Mouse (Mus musculus): ENCODE results near the gene Armc7. TPM values are rescaled to one million over a fixed set of nuclear protein-coding genes. Genes with fewer than 3 reads are reported as not detected.
A peak's percentile ranks its signal among the peaks of the same experiment; 100 is the strongest.
"Not testable (repeated sequence)": the region's sequence is repeated elsewhere in the genome, so short reads cannot be mapped to it uniquely, and the experiment has no call there.

The Armc7 gene
- polyA plus RNA-seq, 1 experiment = 5.4 TPM

- Histone ChIP-seq H3ac (ENCODE audit: control insufficient read depth, insufficient read length, low read depth) (no peak overlapping the region), H3K36me3 (ENCODE audit: control insufficient read depth, insufficient read depth) (peaks cover 50% of the 10 kb centered on the region)
Measured at GRCm38 (mm10) chr11:115522703-115523102, 47.2 kb downstream of the Armc7 start.

GRCm38 (mm10) chr11:115526446-115526845 lies 51.0 kb downstream of the Armc7 start:
- H3K79me3 ChIP-seq (ENCODE audit: low read depth) = peaks cover 48% of the 10 kb centered on the region
- H3K4me3 ChIP-seq (ENCODE audit: insufficient read depth, poor library complexity, severe bottlenecking); H3K27me3 ChIP-seq (ENCODE audit: control insufficient read depth, insufficient read depth, insufficient read length); H3ac ChIP-seq (ENCODE audit: control insufficient read depth, insufficient read length, low read depth): not testable (repeated sequence)
- H3K79me2 ChIP-seq (ENCODE audit: control insufficient read depth, insufficient read depth) = peaks cover 78% of the 10 kb centered on the region
- H3K36me3 ChIP-seq (ENCODE audit: control insufficient read depth, insufficient read depth) = peaks cover 86% of the 10 kb centered on the region

More at GRCm38 (mm10) chr11:115522703-115523102, 47.2 kb downstream of the Armc7 start:
- TF ChIP-seq MAX (IDR thresholded peaks at IDR 0.05) = no peak
- TF ChIP-seq CEBPB (IDR thresholded peaks at IDR 0.05; ENCODE audit: low read depth) = no peak
- Histone ChIP-seq H3K27me3 (ENCODE audit: control insufficient read depth, insufficient read depth, insufficient read length) (no peaks in the 10 kb centered on the region), H3K79me2 (ENCODE audit: control insufficient read depth, insufficient read depth) (peaks cover 41% of the 10 kb centered on the region), H3K79me3 (ENCODE audit: low read depth) (peaks cover 21% of the 10 kb centered on the region), H3K4me3 (ENCODE audit: insufficient read depth, poor library complexity, severe bottlenecking) (no peak overlapping the region)

- Histone ChIP-seq H3K4me3 (ENCODE audit: insufficient read depth, poor library complexity, severe bottlenecking) (peak overlapping the region; percentile 94), H3ac (ENCODE audit: control insufficient read depth, insufficient read length, low read depth) (peak overlapping the region; percentile 88), H3K36me3 (ENCODE audit: control insufficient read depth, insufficient read depth) (peaks cover 45% of the 10 kb centered on the region), H3K79me2 (ENCODE audit: control insufficient read depth, insufficient read depth) (peaks cover 62% of the 10 kb centered on the region), H3K79me3 (ENCODE audit: low read depth) (peaks cover 51% of the 10 kb centered on the region), H3K27me3 (ENCODE audit: control insufficient read depth, insufficient read depth, insufficient read length) (no peaks in the 10 kb centered on the region)
- TF ChIP-seq CEBPB (IDR thresholded peaks at IDR 0.05; ENCODE audit: low read depth) = no peak
- no peak for TF ChIP-seq MAX (IDR thresholded peaks at IDR 0.05)
- no peak for TF ChIP-seq MYOG (IDR thresholded peaks at IDR 0.05; ENCODE audit: control insufficient read depth, extremely low read depth, insufficient read length)
- TF ChIP-seq MYOD1 (IDR thresholded peaks at IDR 0.05; ENCODE audit: control insufficient read depth, insufficient read length, low read depth) = no peak
- TF ChIP-seq FOSL1 (IDR thresholded peaks at IDR 0.05; ENCODE audit: insufficient read depth, low read length, poor library complexity, severe bottlenecking) = no peak
- TF ChIP-seq CTCF (IDR thresholded peaks at IDR 0.05; ENCODE audit: control insufficient read depth, insufficient read depth, insufficient read length) = no peak
- no peak for TF ChIP-seq USF1 (IDR thresholded peaks at IDR 0.05; ENCODE audit: low read depth)
Measured at GRCm38 (mm10) chr11:115534759-115535371, 59.4 kb downstream of the Armc7 start.

GRCm38 (mm10) chr11:115535401-115536037 lies 60.1 kb downstream of the Armc7 start:
- Histone ChIP-seq H3K27me3 (ENCODE audit: control insufficient read depth, insufficient read depth, insufficient read length) (no peaks in the 10 kb centered on the region), H3K4me3 (ENCODE audit: insufficient read depth, poor library complexity, severe bottlenecking) (peak overlapping the region; percentile 94), H3K79me2 (ENCODE audit: control insufficient read depth, insufficient read depth) (peaks cover 56% of the 10 kb centered on the region), H3K79me3 (ENCODE audit: low read depth) (peaks cover 45% of the 10 kb centered on the region), H3K36me3 (ENCODE audit: control insufficient read depth, insufficient read depth) (peaks cover 38% of the 10 kb centered on the region), H3ac (ENCODE audit: control insufficient read depth, insufficient read length, low read depth) (peak overlapping the region; percentile 88)
- no peak for TF ChIP-seq MYOD1 (IDR thresholded peaks at IDR 0.05; ENCODE audit: control insufficient read depth, insufficient read length, low read depth)
- peak; percentile 24 for TF ChIP-seq MAX (IDR thresholded peaks at IDR 0.05)

GRCm38 (mm10) chr11:115536038-115536681 lies 60.7 kb downstream of the Armc7 start, which contains the start of gene Sumo2:
Sumo2 (minus strand) TSS chr11:115536276.
- Histone ChIP-seq H3K36me3 (ENCODE audit: control insufficient read depth, insufficient read depth) (peaks cover 34% of the 10 kb centered on the region), H3K79me2 (ENCODE audit: control insufficient read depth, insufficient read depth) (peaks cover 50% of the 10 kb centered on the region), H3K79me3 (ENCODE audit: low read depth) (peaks cover 42% of the 10 kb centered on the region), H3ac (ENCODE audit: control insufficient read depth, insufficient read length, low read depth) (peak within 1 kb of the TSS; percentile 88), H3K4me3 (ENCODE audit: insufficient read depth, poor library complexity, severe bottlenecking) (peak within 1 kb of the TSS; percentile 94), H3K27me3 (ENCODE audit: control insufficient read depth, insufficient read depth, insufficient read length) (no peaks in the 10 kb centered on the region)
- TF ChIP-seq MAX (IDR thresholded peaks at IDR 0.05) (peak; percentile 61), MYOD1 (IDR thresholded peaks at IDR 0.05; ENCODE audit: control insufficient read depth, insufficient read length, low read depth) (no peak)

GRCm38 (mm10) chr11:115536856-115537568 lies 61.5 kb downstream of the Armc7 start:
- Histone ChIP-seq H3K79me3 (ENCODE audit: low read depth) (peaks cover 34% of the 10 kb centered on the region), H3K4me3 (ENCODE audit: insufficient read depth, poor library complexity, severe bottlenecking) (peak overlapping the region; percentile 18), H3ac (ENCODE audit: control insufficient read depth, insufficient read length, low read depth) (no peak overlapping the region), H3K36me3 (ENCODE audit: control insufficient read depth, insufficient read depth) (peaks cover 25% of the 10 kb centered on the region), H3K27me3 (ENCODE audit: control insufficient read depth, insufficient read depth, insufficient read length) (no peaks in the 10 kb centered on the region), H3K79me2 (ENCODE audit: control insufficient read depth, insufficient read depth) (peaks cover 41% of the 10 kb centered on the region)
- TF ChIP-seq USF1 (IDR thresholded peaks at IDR 0.05; ENCODE audit: low read depth) (no peak), CEBPB (IDR thresholded peaks at IDR 0.05; ENCODE audit: low read depth) (no peak), MYOD1 (IDR thresholded peaks at IDR 0.05; ENCODE audit: control insufficient read depth, insufficient read length, low read depth) (no peak), MYOG (IDR thresholded peaks at IDR 0.05; ENCODE audit: control insufficient read depth, extremely low read depth, insufficient read length) (no peak), MAX (IDR thresholded peaks at IDR 0.05) (no peak), CTCF (IDR thresholded peaks at IDR 0.05; ENCODE audit: control insufficient read depth, insufficient read depth, insufficient read length) (no peak)
